ENCODE assay signal across 8 mouse cellular contexts in the genomic region with DNA sequence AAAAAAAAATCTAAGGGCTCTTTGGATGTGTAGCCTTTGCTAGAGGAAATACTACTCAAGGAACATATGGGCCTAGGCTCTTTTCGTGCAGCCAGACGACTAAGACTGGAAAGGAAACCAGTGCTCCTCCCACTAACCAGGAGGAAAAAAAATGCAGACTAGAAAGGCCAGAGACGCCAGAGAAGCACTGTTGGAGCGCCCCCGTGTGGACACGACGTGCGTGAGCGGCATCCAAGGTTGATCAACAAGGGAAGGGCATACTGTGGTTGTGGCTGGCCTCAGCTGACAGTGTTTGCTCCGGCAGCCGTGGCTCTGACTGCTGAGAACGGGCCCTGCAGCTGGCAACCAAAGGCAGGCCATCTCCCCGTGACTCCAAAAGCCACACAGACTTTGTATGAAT. TPM values are rescaled to one million over a fixed set of nuclear protein-coding genes. Genes with fewer than 3 reads are reported as not detected.
A peak's percentile ranks its signal among the peaks of the same experiment; 100 is the strongest.
DNase-seq lines count a peak whose midpoint lies in the region; ATAC-seq lines count a peak whose summit lies in the region.

No protein-coding gene starts in this region.

- WGBS in hindbrain, embryonic 14.5 days, result under 1% methylated on average over 13 of the region's 13 CpGs

- peaks cover 25% of the 10 kb centered on the region for H3K4me1 ChIP-seq in hindbrain, embryonic 14.5 days (replicated peaks; ENCODE audit: control insufficient read depth, insufficient read depth, low read length)

- no peaks in the 10 kb centered on the region for H3K36me3 ChIP-seq in hindbrain, embryonic 14.5 days (replicated peaks; ENCODE audit: control insufficient read depth, insufficient read depth)

- no peak overlapping the region for H3K4me3 ChIP-seq in hindbrain, embryonic 14.5 days (replicated peaks; ENCODE audit: low read length)

- DNase-seq in T-cell, adult 2 months (ENCODE audit: low spot score), result peak; percentile 90
- DNase-seq in cerebellum, postnatal 25 days, result peak; percentile 97 to 98
- peak; percentile 96 to 98 for DNase-seq in frontal cortex, postnatal 36 days (ENCODE audit: low spot score in 2 of 2)
- peak; percentile 98 for DNase-seq in hindbrain, embryonic 14.5 days (ENCODE audit: low spot score)
- peak; percentile 90 to 99 for DNase-seq in layer of hippocampus, postnatal 25 days (ENCODE audit: extremely low spot score in 1 of 2, low spot score in 1 of 2)
- peak; percentile 97 for DNase-seq in lung, postnatal 14 days
- peak; percentile 57 for DNase-seq in retina, adult 2 months (ENCODE audit: low read depth, low spot score)
- peak; percentile 87 for DNase-seq in thymus, postnatal 25 days

- peak overlapping the region; percentile 35 for H3K4me2 ChIP-seq in hindbrain, embryonic 14.5 days (replicated peaks)

- ATAC-seq in hindbrain, embryonic 14.5 days (ENCODE audit: low FRiP score), result peak; percentile 68

- H3K9me3 ChIP-seq in hindbrain, embryonic 14.5 days (ENCODE audit: control insufficient read depth, low read length), result no peaks in the 10 kb centered on the region

- peak overlapping the region; percentile 62 for H3K27ac ChIP-seq in hindbrain, embryonic 14.5 days

- H3K27me3 ChIP-seq in hindbrain, embryonic 14.5 days (ENCODE audit: control insufficient read depth, insufficient read depth, low read length), result no peaks in the 10 kb centered on the region

- peak overlapping the region; percentile 41 for H3K9ac ChIP-seq in hindbrain, embryonic 14.5 days

RNA-seq across cellular contexts. Expression of a gene that starts 30.8 kb away (rescaled TPM):
- not detected in 2 replicates for polyA plus RNA-seq in hindbrain, embryonic 14.5 days (2014; fragmentation: Nextera tagmentation; extraction: Ambion mirVana)
- not detected for total RNA-seq in layer of hippocampus, postnatal 25 days (2021)

RNA-seq across cellular contexts. Expression of a gene that starts 42.8 kb away (rescaled TPM):
- 0.26 TPM in 1 of 2 replicates, not detected in the other for polyA plus RNA-seq in hindbrain, embryonic 14.5 days (2014; fragmentation: Nextera tagmentation; extraction: Ambion mirVana)
- not detected for total RNA-seq in layer of hippocampus, postnatal 25 days (2021)
